ENCODE assay signal across 30 mouse cellular contexts in genomic region chr11:62287700-62288099, GRCm38 (mm10). TPM values are rescaled to one million over a fixed set of nuclear protein-coding genes. Genes with fewer than 3 reads are reported as not detected.
"Had no signal": no experiment of that assay in that cellular context is flagged by ENCODE, and none has a peak within 500 bp of the region (broad histone marks: within the 10 kb centered on the region; RNA-seq: fewer than 3 reads in every experiment).

No protein-coding gene starts in this region.

- H3K27ac ChIP-seq: heart, embryonic 13.5 days; heart, embryonic 15.5 days; hindbrain, embryonic 10.5 days; hindbrain, embryonic 12.5 days; hindbrain, embryonic 13.5 days; hindbrain, embryonic 14.5 days; hindbrain, embryonic 15.5 days; hindbrain, postnatal 0 days; intestine, embryonic 15.5 days; kidney, embryonic 15.5 days; kidney, postnatal 0 days; layer of hippocampus, adult 2 months; left cerebral cortex, adult 2 months had no signal

- DNase-seq: heart, postnatal 10 days; heart, postnatal 14 days; heart, postnatal 36 days; kidney, adult 11 months; kidney, adult 18-20 months; kidney, adult 2 months; kidney, adult 8-10 months; kidney, adult 9 months; kidney, postnatal 10 days; kidney, postnatal 14 days; kidney, postnatal 25 days; kidney, postnatal 36 days; kidney, postnatal 4 days; layer of hippocampus, adult 9-11 months; layer of hippocampus, postnatal 36 days had no signal

- H3K9me3 ChIP-seq: heart, embryonic 12.5 days; heart, embryonic 13.5 days; heart, embryonic 15.5 days; hindbrain, embryonic 10.5 days; hindbrain, embryonic 12.5 days; hindbrain, embryonic 13.5 days; hindbrain, embryonic 15.5 days; intestine, embryonic 15.5 days; kidney, embryonic 15.5 days had no signal

- H3K4me3 ChIP-seq: heart, embryonic 12.5 days; heart, embryonic 13.5 days; heart, embryonic 15.5 days; hindbrain, embryonic 10.5 days; hindbrain, embryonic 12.5 days; hindbrain, embryonic 13.5 days; hindbrain, embryonic 15.5 days; intestine, embryonic 15.5 days; kidney, embryonic 15.5 days; layer of hippocampus, adult 2 months; left cerebral cortex, adult 2 months had no signal

- H3K27me3 ChIP-seq: heart, embryonic 12.5 days; heart, embryonic 13.5 days; heart, embryonic 15.5 days; hindbrain, embryonic 12.5 days; hindbrain, embryonic 13.5 days; hindbrain, embryonic 15.5 days; intestine, embryonic 15.5 days; kidney, embryonic 15.5 days had no signal

- H3K4me1 ChIP-seq: heart, embryonic 12.5 days; heart, embryonic 13.5 days; heart, embryonic 15.5 days; hindbrain, embryonic 10.5 days; hindbrain, embryonic 12.5 days; intestine, embryonic 15.5 days; kidney, embryonic 15.5 days had no signal

RNA-seq across cellular contexts. Expression of gene Adora2b, which starts 38.9 kb away (rescaled TPM):
- polyA plus RNA-seq: inflammation-experienced regulatory T-cells, adult 6 months had no signal
